17 mouse cellular contexts compared by ENCODE assay signal in the genomic region with DNA sequence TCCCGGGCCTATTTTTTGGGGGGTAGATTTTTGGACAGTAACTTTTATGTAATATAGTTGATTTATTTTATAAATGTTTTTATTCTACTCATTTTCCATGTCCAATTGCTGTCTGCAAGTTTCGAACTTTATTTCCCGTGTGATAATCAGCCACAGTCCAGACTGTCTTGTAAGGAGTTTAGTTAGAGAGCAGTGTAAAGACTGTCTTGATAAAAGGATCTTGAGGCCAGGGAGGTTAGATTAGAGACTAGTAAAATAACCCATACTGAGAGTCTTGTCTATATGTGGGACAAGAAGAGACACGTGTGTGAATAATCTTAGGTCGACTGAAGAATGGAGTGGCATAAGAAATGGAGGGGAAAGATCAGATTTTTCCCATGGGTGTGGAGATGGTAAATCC.
"Had no signal": no experiment of that assay in that cellular context is flagged by ENCODE, and none has a peak within 500 bp of the region (broad histone marks: within the 10 kb centered on the region; RNA-seq: fewer than 3 reads in every experiment).

No protein-coding gene starts in this region.

- H3K27ac ChIP-seq: intestine, embryonic 15.5 days; kidney, embryonic 15.5 days; limb, embryonic 12.5 days; limb, embryonic 15.5 days; macrophage; midbrain, embryonic 10.5 days; midbrain, embryonic 13.5 days; neural tube, embryonic 13.5 days had no signal

- H3K36me3 ChIP-seq: intestine, embryonic 15.5 days; kidney, embryonic 15.5 days; limb, embryonic 12.5 days; limb, embryonic 15.5 days; midbrain, embryonic 10.5 days; midbrain, embryonic 13.5 days; neural tube, embryonic 13.5 days had no signal

- H3K27me3 ChIP-seq: intestine, embryonic 15.5 days; kidney, embryonic 15.5 days; limb, embryonic 12.5 days; limb, embryonic 15.5 days; midbrain, embryonic 13.5 days; neural tube, embryonic 13.5 days had no signal

- H3K9ac ChIP-seq: intestine, embryonic 15.5 days; kidney, embryonic 15.5 days; limb, embryonic 12.5 days; limb, embryonic 15.5 days; midbrain, embryonic 13.5 days; neural tube, embryonic 13.5 days had no signal

- H3K4me3 ChIP-seq: intestine, embryonic 15.5 days; kidney, embryonic 15.5 days; limb, embryonic 12.5 days; limb, embryonic 15.5 days; midbrain, embryonic 10.5 days; midbrain, embryonic 13.5 days; myocyte; neural tube, embryonic 13.5 days had no signal

- H3K4me1 ChIP-seq: intestine, embryonic 15.5 days; limb, embryonic 12.5 days; limb, embryonic 15.5 days; midbrain, embryonic 13.5 days; neural tube, embryonic 13.5 days had no signal

- H3K9me3 ChIP-seq: intestine, embryonic 15.5 days; kidney, embryonic 15.5 days; limb, embryonic 12.5 days; limb, embryonic 15.5 days; midbrain, embryonic 10.5 days; midbrain, embryonic 13.5 days; neural tube, embryonic 13.5 days had no signal

- ATAC-seq: intestine, embryonic 15.5 days; midbrain, embryonic 13.5 days; midbrain, embryonic 16.5 days had no signal

- H3K4me2 ChIP-seq: intestine, embryonic 15.5 days; kidney, embryonic 15.5 days; limb, embryonic 12.5 days; limb, embryonic 15.5 days; midbrain, embryonic 13.5 days; neural tube, embryonic 13.5 days had no signal

- DNase-seq: kidney, postnatal 10 days; lung, adult 2 months; lung, postnatal 14 days; retina, postnatal 1 day; thymus, adult 18-20 months; thymus, postnatal 14 days; thymus, postnatal 4 days had no signal
